Mouse (Mus musculus) hindbrain, embryonic 10.5 days (tissue): ENCODE data around the gene Nhlh1. TPM values are rescaled to one million over a fixed set of nuclear protein-coding genes. Genes with fewer than 3 reads are reported as not detected.
A peak's percentile ranks its signal among the peaks of the same experiment; 100 is the strongest.

ENCODE experiments used
- DNase-seq: peaks from one replicate; pipeline ENCODE4 v3.0.0-alpha.2; 2017; ENCODE audit warnings: low spot score
- H3K27ac ChIP-seq: fragments of 300-500 bp; sonication (generic); 2 replicates; pipeline ENCODE4 v1.5.1; 2016; ENCODE audit warnings: mild to moderate bottlenecking, moderate library complexity
- H3K27me3 ChIP-seq: fragments of 300-500 bp; sonication (generic); 2 replicates; pipeline ENCODE4 v1.6.1; 2016; ENCODE audit warnings: mild to moderate bottlenecking; ENCODE audit not compliant: poor library complexity, insufficient read depth, severe bottlenecking
- H3K36me3 ChIP-seq: fragments of 300-500 bp; sonication (generic); 2 replicates; pipeline ENCODE4 v1.6.1; 2016; ENCODE audit warnings: mild to moderate bottlenecking, moderate library complexity
- H3K4me1 ChIP-seq: fragments of 300-500 bp; sonication (generic); replicated peaks from 2 replicates; pipeline ENCODE4 v1.6.1; 2016; ENCODE audit warnings: mild to moderate bottlenecking
- H3K4me3 ChIP-seq: fragments of 300-500 bp; sonication (generic); 2 replicates; pipeline ENCODE4 v1.5.1; 2016; ENCODE audit warnings: mild to moderate bottlenecking, moderate library complexity
- H3K9me3 ChIP-seq: fragments of 300-500 bp; sonication (generic); 2 replicates; pipeline ENCODE4 v1.6.1; 2016; ENCODE audit warnings: mild to moderate bottlenecking, moderate library complexity
- WGBS: fragments of 180-500 bp; shearing (Covaris S2); methylation state at CpG from one replicate; pipeline ENCODE4 v1.1.7; 2016; 5-methylcytosine and 5-hydroxymethylcytosine counted together
- polyA plus RNA-seq: library from polyadenylated mRNA; unstranded; fragments of >200 nt; fragmentation: Nextera tagmentation; extraction: Ambion mirVana; gene quantifications from 2 replicates; pipeline ENCODE4 v1.2.1, GENCODE M21; 2016

The Nhlh1 gene
- polyA plus RNA-seq, 1 experiment from 2014 or later, result 16.3 TPM

DNA sequence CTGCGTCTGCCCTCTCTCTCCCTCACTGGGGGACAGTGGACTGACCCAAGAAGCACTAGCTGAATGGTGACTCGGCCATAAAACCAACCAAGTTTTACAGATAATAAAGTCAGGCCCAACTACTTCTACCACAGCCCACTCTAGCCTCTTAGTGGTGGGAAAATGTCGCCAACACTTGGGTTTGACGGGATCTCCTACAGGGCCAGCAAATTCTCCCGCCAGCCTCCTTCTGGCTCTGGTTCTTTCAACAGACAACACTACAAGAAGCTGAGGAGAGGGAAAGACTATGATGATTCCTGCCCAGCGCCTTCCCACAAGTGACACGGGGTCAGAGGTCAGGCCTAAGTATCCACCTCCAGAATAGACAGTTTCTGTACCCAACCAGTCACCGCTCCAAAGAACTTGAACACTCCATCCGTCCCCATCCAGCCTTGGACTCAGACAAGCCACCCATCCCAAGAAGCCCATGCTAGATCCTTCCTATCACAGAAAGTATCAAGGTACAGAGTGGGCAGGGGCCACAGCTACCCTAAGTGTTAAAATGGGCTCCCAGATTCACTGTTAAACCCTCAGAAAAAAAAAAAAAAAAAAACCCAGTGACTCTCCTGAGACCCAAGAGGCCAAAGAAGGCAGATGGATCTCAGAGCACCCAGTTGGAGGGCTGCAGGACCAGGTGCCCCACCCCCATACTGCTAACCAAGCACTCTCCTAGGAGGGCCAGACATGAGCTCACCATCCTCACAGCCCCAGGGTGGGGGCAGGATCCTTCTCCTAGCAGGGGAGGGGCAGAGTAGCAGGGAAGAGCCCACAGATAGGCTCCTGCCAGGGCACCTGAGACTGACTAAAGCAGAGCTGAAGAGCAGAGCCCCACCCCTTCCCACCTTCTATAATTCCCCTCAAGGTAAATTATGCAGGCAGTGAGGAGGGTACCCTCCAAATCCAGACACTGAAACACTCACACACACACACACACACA lies 38.7 kb downstream of the Nhlh1 start:
- Histone ChIP-seq H3K36me3 (peaks cover 60% of the 10 kb centered on the region), H3K9me3 (no peaks in the 10 kb centered on the region), H3K4me1 (peaks cover 99% of the 10 kb centered on the region), H3K4me3 (peak overlapping the region; percentile 46), H3K27me3 (no peaks in the 10 kb centered on the region), H3K27ac (peak overlapping the region; percentile 94)
- 51% methylated on average over 9 of the region's 9 CpGs for WGBS
- no peak for DNase-seq

GRCm38 (mm10) chr1:172017517-172018070 lies 39.8 kb downstream of the Nhlh1 start:
- 56% methylated on average over 6 of the region's 6 CpGs for whole genome bisulfite sequencing
- no peaks in the 10 kb centered on the region for H3K9me3 ChIP-seq
- H3K36me3 ChIP-seq, result peaks cover 61% of the 10 kb centered on the region
- H3K27me3 ChIP-seq, result no peaks in the 10 kb centered on the region
- DNase-seq, result no peak
- peaks cover 99% of the 10 kb centered on the region for H3K4me1 ChIP-seq
- H3K27ac ChIP-seq, result peak overlapping the region; percentile 94
- H3K4me3 ChIP-seq, result peak overlapping the region; percentile 46

DNA sequence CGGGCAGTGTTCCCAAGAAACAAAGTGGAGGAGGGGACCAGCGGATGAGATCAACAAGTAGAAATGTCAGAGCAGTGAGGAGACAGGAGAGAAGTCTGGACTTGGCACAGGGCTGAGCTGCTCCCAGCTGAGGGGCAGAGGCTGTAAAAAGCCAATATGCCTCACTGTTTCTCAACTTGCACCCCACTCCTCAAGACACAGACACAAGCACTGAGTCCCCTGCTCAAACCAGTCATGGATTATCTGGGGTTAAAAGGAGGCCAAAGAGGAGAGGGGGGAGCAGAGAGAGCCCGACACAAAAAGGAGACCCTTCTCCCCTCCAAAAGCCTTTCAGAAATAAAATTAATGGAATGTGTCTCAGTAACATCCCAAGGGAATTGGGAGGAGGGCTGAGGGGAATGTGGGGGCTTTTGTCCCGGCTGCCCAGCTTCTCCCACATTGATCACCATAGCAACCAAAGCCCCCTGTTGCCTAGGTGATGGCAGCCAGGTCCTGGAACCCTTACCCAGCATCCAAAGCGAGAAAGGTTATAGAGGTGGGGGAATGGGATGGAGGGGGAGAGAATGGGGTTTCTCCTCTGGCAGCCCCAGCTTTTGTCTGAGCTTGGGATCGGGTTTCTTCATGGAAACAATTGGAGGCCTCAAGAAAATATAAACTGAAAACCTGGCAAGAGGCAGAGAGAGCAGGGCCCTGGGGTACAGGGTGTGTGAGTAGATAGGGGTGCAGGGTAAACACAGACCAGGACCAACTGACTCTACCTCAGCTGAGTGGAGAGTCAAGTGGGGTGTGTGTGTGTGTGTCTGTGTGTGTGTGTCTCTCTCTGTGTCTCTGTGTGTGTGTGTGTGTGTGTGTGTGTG lies 40.5 kb downstream of the Nhlh1 start:
- H3K27me3 ChIP-seq, result no peaks in the 10 kb centered on the region
- H3K4me3 ChIP-seq, result peak overlapping the region; percentile 46
- peaks cover 99% of the 10 kb centered on the region for H3K4me1 ChIP-seq
- peak overlapping the region; percentile 94 for H3K27ac ChIP-seq
- WGBS, result 13% methylated on average over 6 of the region's 6 CpGs
- H3K9me3 ChIP-seq, result no peaks in the 10 kb centered on the region
- DNase-seq, result peak; percentile 94
- peaks cover 61% of the 10 kb centered on the region for H3K36me3 ChIP-seq

DNA sequence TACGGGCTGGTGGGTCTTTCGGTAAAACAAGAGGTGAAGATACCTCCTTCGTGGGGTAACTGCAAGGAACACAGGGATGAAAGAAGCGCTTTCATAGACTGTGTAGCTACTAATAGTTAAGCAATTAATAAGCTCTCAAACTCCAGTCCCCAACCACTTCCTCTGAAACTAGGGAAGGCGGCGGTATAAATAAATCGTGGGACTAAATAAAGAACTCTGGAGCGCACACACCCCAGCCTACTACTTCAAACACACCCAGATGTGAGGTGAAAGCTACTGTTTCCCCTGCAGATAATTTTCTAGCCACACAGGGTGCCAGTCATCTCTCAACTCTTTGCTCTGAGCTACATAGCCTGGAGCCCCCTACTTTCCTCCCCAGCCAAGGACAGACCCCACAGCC lies 41.3 kb downstream of the Nhlh1 start:
- 71% methylated on average over 8 of the region's 8 CpGs for WGBS
- H3K9me3 ChIP-seq, result no peaks in the 10 kb centered on the region
- peaks cover 63% of the 10 kb centered on the region for H3K36me3 ChIP-seq
- peak overlapping the region; percentile 94 for H3K27ac ChIP-seq
- no peaks in the 10 kb centered on the region for H3K27me3 ChIP-seq
- H3K4me3 ChIP-seq, result peak overlapping the region; percentile 46
- H3K4me1 ChIP-seq, result peaks cover 93% of the 10 kb centered on the region
- DNase-seq, result no peak

DNA sequence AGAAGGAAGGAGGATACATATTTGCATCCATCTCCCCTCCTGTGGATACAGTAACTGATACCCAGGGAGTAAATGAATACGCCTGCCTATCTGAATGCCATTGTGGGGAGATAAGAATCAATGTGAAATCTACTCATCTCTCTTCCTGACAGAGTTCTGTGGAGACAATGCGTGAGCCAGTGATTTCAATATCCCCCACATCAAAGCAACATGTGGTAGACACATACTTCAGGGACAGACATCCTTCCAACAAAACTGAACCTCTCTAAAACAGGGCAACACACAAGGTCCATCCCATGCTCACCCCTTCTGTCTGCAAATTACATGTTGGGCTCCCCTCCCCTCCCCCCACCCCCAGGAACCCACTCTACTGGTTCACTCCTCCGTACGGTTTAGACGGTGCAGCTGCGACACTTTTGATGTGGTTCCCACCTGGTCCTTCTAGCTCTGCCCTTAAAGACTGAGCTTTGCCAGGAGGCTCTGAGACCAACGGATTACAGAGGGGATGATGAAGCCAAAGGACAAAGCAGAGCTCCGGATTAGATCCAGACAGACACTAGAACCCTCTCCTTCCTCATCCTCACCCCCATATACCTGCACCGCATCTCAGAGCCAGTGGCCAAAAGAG lies 41.9 kb downstream of the Nhlh1 start:
- peaks cover 63% of the 10 kb centered on the region for H3K36me3 ChIP-seq
- peak overlapping the region; percentile 46 for H3K4me3 ChIP-seq
- H3K27ac ChIP-seq, result peak overlapping the region; percentile 94
- 47% methylated on average over 9 of the region's 9 CpGs for WGBS
- H3K4me1 ChIP-seq, result peaks cover 87% of the 10 kb centered on the region
- no peaks in the 10 kb centered on the region for H3K9me3 ChIP-seq
- no peaks in the 10 kb centered on the region for H3K27me3 ChIP-seq
- no peak for DNase-seq

- peaks cover 81% of the 10 kb centered on the region for H3K4me1 ChIP-seq
- 42% methylated on average over 9 of the region's 9 CpGs for WGBS
- H3K27me3 ChIP-seq, result no peaks in the 10 kb centered on the region
- H3K9me3 ChIP-seq, result no peaks in the 10 kb centered on the region
- H3K36me3 ChIP-seq, result peaks cover 63% of the 10 kb centered on the region
- H3K27ac ChIP-seq, result peak overlapping the region; percentile 94
- no peak for DNase-seq
- peak overlapping the region; percentile 46 for H3K4me3 ChIP-seq
Observed at GRCm38 (mm10) chr1:172014771-172015170, 42.6 kb downstream of the Nhlh1 start.

DNA sequence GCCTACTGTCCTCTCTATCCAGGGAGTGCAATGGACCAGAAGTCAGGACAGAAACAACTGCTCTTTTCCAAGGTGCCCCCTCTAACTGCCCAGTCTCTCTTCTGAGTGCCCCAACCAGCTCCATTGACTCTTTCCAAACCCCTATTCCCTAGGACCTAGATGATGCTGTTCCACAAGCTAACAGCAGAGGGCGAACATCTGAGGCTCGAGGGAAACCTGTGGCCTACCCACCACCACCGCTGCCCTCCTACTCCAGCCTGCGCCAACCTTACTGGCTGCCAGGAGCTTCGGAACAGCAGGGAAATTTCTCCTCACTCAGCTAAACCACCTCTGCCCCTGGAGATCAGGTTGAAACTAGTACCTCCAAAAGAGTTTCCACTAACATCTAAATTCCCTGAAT lies 45.3 kb downstream of the Nhlh1 start:
- peaks cover 57% of the 10 kb centered on the region for H3K4me1 ChIP-seq
- peak; percentile 76 for DNase-seq
- H3K27ac ChIP-seq, result peak overlapping the region; percentile 41; the same call in 1 of the 2 replicates
- H3K36me3 ChIP-seq, result peaks cover 71% of the 10 kb centered on the region
- no peaks in the 10 kb centered on the region for H3K27me3 ChIP-seq
- no peak overlapping the region for H3K4me3 ChIP-seq
- no peaks in the 10 kb centered on the region for H3K9me3 ChIP-seq
- 25% methylated on average over 5 of the region's 5 CpGs for WGBS

DNA sequence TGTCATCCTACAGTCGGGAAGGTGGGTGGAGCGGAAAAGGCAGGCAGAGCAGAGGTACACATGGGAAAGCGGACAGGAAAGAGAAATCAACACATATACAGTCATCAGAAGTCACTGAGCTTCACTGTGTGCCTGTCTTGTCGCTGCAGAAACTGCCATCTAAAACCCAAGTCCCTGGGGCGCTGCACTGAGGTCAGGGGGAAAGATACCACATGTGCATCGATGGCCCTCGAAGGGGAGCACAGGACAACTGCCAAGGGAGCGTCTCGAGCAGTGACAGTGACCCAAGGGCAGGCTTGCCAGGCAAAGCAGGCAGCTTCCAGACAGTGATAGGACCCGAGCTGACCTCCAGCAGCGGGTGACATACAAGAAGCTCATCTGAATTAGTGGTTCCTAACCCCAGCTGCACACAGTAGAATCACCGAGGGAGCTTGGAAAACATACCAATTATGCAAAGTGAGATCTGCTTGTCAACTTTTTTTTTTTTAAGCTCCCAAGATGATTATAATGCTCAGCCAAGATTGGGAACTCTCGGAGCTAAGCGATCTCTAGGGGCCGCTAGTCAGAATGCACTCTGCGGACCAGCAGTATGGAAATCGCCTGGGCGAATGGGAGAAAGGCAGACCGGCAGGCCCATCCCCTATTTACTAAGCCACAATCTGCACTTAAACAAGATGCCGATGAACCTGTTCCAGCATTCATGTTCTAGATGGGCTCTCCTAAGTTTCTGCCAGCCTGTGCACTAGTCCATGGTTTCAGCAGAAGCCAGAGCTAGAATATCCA lies 47.1 kb downstream of the Nhlh1 start:
- H3K4me3 ChIP-seq, result no peak overlapping the region
- no peaks in the 10 kb centered on the region for H3K9me3 ChIP-seq
- no peaks in the 10 kb centered on the region for H3K27me3 ChIP-seq
- H3K4me1 ChIP-seq, result peaks cover 39% of the 10 kb centered on the region
- DNase-seq, result no peak
- H3K36me3 ChIP-seq, result peaks cover 89% of the 10 kb centered on the region
- no peak overlapping the region for H3K27ac ChIP-seq
- 89% methylated on average over 20 of the region's 20 CpGs for WGBS

DNA sequence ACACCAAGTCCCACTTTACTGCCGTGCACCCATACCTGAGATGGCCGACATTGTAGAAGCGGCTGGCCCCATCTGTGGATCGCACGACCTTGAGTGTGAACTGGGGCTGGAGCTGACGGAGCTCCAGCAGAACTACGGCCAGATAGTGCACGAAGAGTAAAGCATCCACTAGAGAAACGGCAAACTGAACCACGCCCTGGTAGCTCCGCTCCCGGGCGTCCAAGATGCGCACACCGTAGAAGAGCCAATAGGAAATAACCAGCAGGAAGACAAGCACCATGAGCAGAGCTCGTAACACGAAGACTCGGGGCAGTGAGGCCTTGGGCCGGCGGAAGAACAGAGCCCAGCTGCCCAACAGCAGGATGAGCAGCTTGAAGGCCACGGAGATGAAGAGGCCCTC lies 48.0 kb downstream of the Nhlh1 start:
- WGBS, result 96% methylated on average over 21 of the region's 21 CpGs
- H3K4me3 ChIP-seq, result no peak overlapping the region
- H3K27me3 ChIP-seq, result no peaks in the 10 kb centered on the region
- DNase-seq, result no peak
- peaks cover 97% of the 10 kb centered on the region for H3K36me3 ChIP-seq
- peak overlapping the region; percentile 41; the same call in 1 of the 2 replicates for H3K27ac ChIP-seq
- H3K4me1 ChIP-seq, result peaks cover 30% of the 10 kb centered on the region
- H3K9me3 ChIP-seq, result no peaks in the 10 kb centered on the region

GRCm38 (mm10) chr1:172008351-172008750 lies 49.0 kb downstream of the Nhlh1 start:
- no peak for DNase-seq
- peaks cover 99% of the 10 kb centered on the region for H3K36me3 ChIP-seq
- H3K9me3 ChIP-seq, result no peaks in the 10 kb centered on the region
- H3K27ac ChIP-seq, result no peak overlapping the region
- H3K27me3 ChIP-seq, result no peaks in the 10 kb centered on the region
- 95% methylated on average over 9 of the region's 9 CpGs for WGBS
- peaks cover 20% of the 10 kb centered on the region for H3K4me1 ChIP-seq
- H3K4me3 ChIP-seq, result no peak overlapping the region

- WGBS, result 97% methylated on average over 21 of the region's 21 CpGs
- H3K4me3 ChIP-seq, result no peak overlapping the region
- H3K4me1 ChIP-seq, result peaks cover 14% of the 10 kb centered on the region
- no peak for DNase-seq
- H3K27ac ChIP-seq, result no peak overlapping the region
- no peaks in the 10 kb centered on the region for H3K27me3 ChIP-seq
- peaks cover 99% of the 10 kb centered on the region for H3K36me3 ChIP-seq
- H3K9me3 ChIP-seq, result no peaks in the 10 kb centered on the region
Observed at GRCm38 (mm10) chr1:172007761-172008160, 49.6 kb downstream of the Nhlh1 start.
